Mouse (Mus musculus) cortical plate, adult 2 months (tissue): ENCODE results near the gene Cdk5r1. TPM values are rescaled to one million over a fixed set of nuclear protein-coding genes. Genes with fewer than 3 reads are reported as not detected.

Source experiments
- H3K27ac ChIP-seq: fragments of 200-500 bp; 2 replicates; pipeline ENCODE4 v1.5.1; 2012; ENCODE audit warnings: low read length, control low read depth, inconsistent platforms; ENCODE audit not compliant: insufficient read depth
- H3K4me1 ChIP-seq: fragments of 200-500 bp; 2 replicates; pipeline ENCODE4 v1.6.1; 2011; ENCODE audit warnings: low read length; ENCODE audit not compliant: control insufficient read depth, insufficient read depth
- H3K4me3 ChIP-seq: fragments of 200-500 bp; 2 replicates; pipeline ENCODE4 v1.5.1; 2011; ENCODE audit warnings: mild to moderate bottlenecking, low read length, control low read depth; ENCODE audit not compliant: insufficient read depth
- CTCF ChIP-seq: fragments of 200-500 bp; IDR thresholded peaks from 2 replicates; pipeline ENCODE4 v1.5.1; 2011; ENCODE audit warnings: mild to moderate bottlenecking, control low read depth, low read length; ENCODE audit not compliant: insufficient read depth; ENCODE audit errors: extremely low read depth
- POLR2A ChIP-seq: fragments of 200-500 bp; IDR thresholded peaks from 2 replicates; pipeline ENCODE4 v1.6.1; 2011; ENCODE audit warnings: mild to moderate bottlenecking, low read length, control low read depth; ENCODE audit not compliant: insufficient read depth; ENCODE audit errors: extremely low read depth
- polyA plus RNA-seq: library from polyadenylated mRNA; depleted of rRNA; stranded (reverse); fragments of >200 nt; gene quantifications from 2 replicates; pipeline ENCODE4 v1.2.3, GENCODE M21; 2012

Gene Cdk5r1
- polyA plus RNA-seq, 1 experiment, result 234 TPM

DNA sequence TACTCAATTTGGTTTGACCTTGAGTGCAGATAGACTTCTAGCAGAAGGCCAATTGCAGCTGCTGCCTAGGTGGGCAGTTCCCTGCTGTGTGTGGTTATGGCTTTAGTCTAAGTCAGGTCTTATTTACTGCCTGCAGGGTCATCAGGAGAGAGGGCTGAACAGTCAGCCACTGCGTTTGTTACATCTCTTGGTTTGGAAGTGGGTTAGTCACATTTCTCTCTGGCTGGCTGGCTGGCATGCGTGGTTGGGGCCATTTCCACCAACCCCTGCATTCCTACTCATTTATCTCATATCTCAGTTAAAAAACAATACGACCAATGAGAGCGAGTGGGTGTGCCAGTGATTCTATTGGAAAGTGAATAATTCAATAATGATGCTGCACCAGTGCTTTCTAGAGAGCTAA, 22.7 kb downstream of the Cdk5r1 start:
- peak overlapping the region; percentile 69; the same call in 1 of the 2 replicates for H3K27ac ChIP-seq
- TF ChIP-seq POLR2A, result no peak
- no peak for TF ChIP-seq CTCF
- no peak overlapping the region for H3K4me3 ChIP-seq
- peaks cover 27% of the 10 kb centered on the region for H3K4me1 ChIP-seq

DNA sequence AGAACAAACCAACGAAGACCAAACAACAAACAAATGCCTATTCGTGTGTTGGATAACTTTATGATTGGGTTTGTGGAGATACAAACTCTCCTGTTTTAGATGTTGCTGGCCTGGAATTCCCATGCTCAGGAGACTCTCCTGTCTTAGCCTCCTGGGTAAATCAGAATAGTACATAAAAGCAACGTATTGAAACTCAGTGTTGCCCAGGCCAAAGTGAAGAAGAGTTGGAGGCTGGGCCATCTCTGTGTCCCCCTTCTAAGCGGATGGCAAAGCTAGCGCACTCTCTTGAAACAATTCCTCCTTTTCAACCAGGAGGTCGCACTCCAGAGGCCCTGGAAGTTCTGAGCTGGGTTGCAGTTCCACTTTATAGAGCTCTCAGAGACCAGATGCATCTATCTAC, 26.5 kb downstream of the Cdk5r1 start:
- H3K27ac ChIP-seq, result peak overlapping the region; percentile 89
- H3K4me1 ChIP-seq, result peaks cover 21% of the 10 kb centered on the region
- no peak for TF ChIP-seq CTCF
- no peak for TF ChIP-seq POLR2A
- no peak overlapping the region for H3K4me3 ChIP-seq

- H3K4me1 ChIP-seq, result peaks cover 21% of the 10 kb centered on the region
- H3K27ac ChIP-seq, result peak overlapping the region; percentile 89
- no peak overlapping the region for H3K4me3 ChIP-seq
- TF ChIP-seq POLR2A (peak; percentile 65; the same call in 1 of the 2 replicates), CTCF (no peak)
These were observed 27.1 kb downstream of the Cdk5r1 start for GRCm38 (mm10) chr11:80503726-80504452.

DNA sequence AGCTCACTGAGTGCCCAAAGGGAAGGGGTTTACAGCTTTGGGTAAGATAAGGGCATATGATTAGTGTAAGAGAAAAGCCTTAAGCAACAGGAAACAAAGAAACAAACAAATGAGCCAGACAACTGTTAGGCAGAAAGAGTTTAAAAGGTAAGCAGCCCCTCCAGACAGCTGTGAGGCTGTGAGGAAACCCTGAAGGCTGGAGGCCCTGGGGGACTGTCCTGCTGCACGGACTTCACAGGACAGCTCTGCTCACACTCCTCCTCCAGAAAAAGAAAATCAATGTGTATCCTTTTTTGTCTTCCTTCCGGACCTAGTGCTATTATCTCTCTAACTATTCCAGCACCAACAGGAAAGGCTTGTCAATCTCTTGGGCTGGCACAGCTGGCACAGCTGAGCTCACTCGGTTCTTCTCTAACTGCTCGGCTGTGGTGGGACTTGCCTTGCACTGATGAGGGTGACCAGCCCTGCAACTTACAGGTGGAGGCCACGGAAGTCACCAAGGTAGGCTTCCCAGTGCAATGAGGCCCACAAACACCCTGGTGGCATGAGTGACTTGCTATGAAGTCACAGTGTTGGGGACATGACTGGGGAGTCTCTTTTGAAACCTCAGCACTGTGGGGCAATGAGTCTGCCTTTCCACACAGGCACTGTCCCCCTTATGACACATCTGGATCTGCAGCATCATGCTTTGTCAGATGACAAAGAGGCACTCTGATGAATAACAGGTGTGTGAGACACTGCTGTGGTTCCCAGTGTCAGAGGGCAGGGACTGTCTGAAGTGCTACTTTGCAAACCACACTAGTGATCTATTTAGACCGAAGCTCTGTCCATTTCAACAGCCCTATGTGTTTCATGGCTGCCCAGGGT, 27.9 kb downstream of the Cdk5r1 start:
- peaks cover 20% of the 10 kb centered on the region for H3K4me1 ChIP-seq
- H3K4me3 ChIP-seq, result no peak overlapping the region
- no peak for TF ChIP-seq CTCF
- TF ChIP-seq POLR2A, result no peak
- H3K27ac ChIP-seq, result peak overlapping the region; percentile 55

DNA sequence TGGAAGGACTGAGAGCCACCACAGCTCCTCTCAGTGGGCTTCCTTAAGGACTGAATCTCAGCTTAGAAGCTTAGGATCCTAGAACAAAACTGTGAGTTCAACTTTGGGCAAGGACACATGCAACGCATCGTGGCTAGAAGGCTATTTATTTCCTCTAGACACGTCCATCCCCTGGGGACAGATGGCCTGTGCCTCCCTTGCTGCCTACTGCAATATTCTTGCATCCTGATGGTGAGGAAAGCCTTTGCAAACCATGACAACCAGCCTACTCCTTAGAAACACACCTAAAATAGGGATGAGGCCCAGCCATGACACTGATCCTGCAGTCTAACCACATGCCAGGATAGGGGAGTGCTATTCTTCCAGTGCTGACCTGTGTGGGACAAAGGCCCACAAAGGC, 28.8 kb downstream of the Cdk5r1 start:
- TF ChIP-seq CTCF (no peak), POLR2A (no peak)
- H3K27ac ChIP-seq, result peak overlapping the region; percentile 55
- H3K4me3 ChIP-seq, result no peak overlapping the region
- peaks cover 20% of the 10 kb centered on the region for H3K4me1 ChIP-seq

DNA sequence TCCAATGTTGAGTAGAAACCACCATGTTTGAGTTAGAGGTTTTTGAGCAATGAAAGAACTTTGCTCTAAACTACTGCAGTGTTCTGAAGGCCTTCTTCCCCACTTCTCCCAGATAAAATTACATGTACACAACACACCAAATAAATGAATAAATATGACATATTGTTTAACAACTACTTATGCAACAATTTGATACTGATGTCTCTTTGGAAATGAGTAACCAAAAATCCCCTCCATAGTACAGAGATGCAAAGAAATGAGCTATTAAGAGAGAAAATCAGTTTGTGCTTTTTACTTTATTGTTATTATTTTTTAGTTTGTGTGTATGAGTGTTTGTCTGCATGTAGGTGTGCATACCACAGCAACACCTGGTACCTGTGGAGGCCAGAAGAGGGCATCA, 29.7 kb downstream of the Cdk5r1 start:
- Histone ChIP-seq H3K4me1 (peaks cover 20% of the 10 kb centered on the region), H3K27ac (no peak overlapping the region), H3K4me3 (no peak overlapping the region)
- no peak for TF ChIP-seq POLR2A
- no peak for TF ChIP-seq CTCF

- Histone ChIP-seq H3K27ac (0 out of 2 replicates have a peak overlapping the region, but pooled peaks have one; percentile 37), H3K4me3 (no peak overlapping the region), H3K4me1 (peaks cover 20% of the 10 kb centered on the region)
- TF ChIP-seq POLR2A (no peak), CTCF (no peak)
These were observed 31.0 kb downstream of the Cdk5r1 start for GRCm38 (mm10) chr11:80507791-80508190.

DNA sequence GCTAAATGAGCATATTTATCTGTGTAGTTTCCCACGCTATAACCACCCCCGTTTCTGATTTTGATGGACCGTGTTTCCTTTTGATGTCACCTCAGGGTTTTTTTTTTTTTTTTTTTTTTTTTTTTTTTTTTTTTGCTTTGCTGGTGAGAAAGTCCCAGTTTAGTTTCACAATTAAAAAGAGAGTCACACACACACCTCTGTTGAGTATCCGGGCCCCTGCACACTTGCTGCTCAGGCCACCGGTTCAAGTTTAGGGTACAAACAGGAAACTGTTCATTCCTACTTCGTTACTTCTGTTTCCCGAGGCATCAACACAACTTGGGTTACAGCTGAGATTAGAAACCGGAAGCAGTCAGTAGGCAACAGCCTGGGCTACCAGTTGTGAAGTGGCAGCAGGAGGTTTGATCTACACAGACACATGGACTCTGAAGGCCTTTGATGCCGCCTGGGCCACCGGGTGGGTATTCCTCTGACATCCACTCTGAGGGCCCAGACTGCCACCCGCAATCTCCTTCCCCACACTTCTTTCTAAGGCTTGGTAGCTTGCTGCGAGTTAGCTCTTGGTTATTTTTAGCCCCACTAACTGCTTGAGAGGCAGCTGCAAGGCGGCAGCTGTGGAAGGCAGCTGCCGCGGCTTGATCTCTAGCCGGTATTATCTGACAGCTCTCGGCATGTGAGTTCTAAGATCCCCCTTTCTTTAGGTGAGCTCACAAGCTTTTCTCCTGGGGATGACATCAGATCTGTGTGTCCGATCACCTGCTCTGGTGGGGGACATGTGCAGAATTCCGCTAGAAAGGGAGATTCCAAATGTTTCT, 31.7 kb downstream of the Cdk5r1 start:
- no peak overlapping the region for H3K4me3 ChIP-seq
- H3K4me1 ChIP-seq, result peaks cover 20% of the 10 kb centered on the region
- TF ChIP-seq CTCF (no peak), POLR2A (0 out of 2 replicates have a peak, but pooled peaks have one; percentile 14)
- H3K27ac ChIP-seq, result peak overlapping the region; percentile 83

GRCm38 (mm10) chr11:80509176-80509506, 32.3 kb downstream of the Cdk5r1 start:
- H3K4me1 ChIP-seq, result peaks cover 17% of the 10 kb centered on the region
- TF ChIP-seq POLR2A, result no peak
- no peak for TF ChIP-seq CTCF
- no peak overlapping the region for H3K4me3 ChIP-seq
- H3K27ac ChIP-seq, result peak overlapping the region; percentile 83
